Mouse (Mus musculus) cerebellum, postnatal 36 days (tissue): ENCODE measurements around the gene Calml3.
"Not testable (repeated sequence)": the region's sequence is repeated elsewhere in the genome, so short reads cannot be mapped to it uniquely, and the experiment has no call there.

Experiments
- DNase-seq, 2 experiments: peaks; one replicate each; pipeline ENCODE4 v3.0.0; 2021 to 2022; ENCODE audit warnings: mixed read lengths in 2 of 2

The Calml3 gene

DNA sequence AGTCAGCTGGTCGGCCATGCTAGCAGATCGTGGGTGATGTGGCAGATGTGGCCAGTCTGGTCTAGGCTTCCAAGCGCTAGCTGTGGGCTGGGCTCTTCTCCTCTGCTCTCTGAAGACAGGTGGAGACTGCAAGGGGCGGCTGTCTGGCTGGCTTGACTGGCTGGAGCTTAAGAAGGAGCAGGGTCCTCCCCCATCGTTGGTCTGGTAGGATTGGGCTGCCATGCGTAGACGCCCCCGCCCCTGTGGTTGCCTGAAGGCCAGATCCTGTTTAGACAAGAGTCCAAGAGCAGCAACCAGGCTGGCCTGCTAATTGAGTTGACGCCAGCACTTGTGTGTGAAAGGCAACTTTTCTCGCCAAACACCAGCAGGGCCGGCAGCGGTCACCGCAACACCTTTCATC, at the start of gene Calml3:
TSS of gene Calml3 (minus strand) at position 131 of the 400 bp plus-strand sequence.
- DNase-seq: no peak

DNA sequence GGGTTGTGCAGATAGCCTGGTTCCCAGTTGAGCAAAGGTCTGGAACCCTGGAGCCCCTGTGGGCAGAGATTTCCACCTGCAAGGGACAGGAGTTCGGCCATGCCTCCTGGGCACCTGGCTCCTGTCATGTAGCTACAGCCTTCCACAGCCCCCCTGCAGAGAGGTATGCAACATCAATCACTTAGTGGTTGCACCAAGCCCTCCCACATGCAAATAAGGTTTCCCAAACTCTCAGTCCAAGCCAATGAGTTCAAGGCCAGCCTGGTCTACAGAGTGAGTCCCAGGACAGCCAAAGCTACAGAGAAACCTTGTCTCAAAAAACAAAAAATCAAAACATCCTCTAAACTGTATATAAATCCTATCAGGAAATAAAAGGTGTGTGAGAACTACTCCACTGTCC, 46.2 kb upstream of the Calml3 start:
- DNase-seq: no peak

DNA sequence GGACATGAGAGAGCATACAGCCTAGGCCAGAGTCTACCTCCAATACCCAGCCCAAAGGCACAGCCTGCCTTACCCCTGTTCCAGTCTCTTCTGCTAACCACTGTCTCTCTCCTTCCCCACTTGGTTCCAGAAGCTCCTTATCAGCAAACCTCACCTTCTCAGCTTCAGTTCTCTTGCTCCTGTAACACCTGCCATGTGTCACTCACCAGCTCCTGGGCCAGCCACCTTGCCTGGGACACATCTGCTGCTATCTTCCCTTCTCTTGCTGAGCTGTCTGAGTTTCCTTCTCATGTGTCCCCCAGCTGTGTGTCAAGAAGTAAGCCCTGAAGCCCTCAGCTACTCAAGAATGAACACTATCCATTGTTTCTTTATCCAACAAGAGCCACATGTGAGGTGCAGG, 36.5 kb upstream of the Calml3 start:
- DNase-seq: not testable (repeated sequence)

DNA sequence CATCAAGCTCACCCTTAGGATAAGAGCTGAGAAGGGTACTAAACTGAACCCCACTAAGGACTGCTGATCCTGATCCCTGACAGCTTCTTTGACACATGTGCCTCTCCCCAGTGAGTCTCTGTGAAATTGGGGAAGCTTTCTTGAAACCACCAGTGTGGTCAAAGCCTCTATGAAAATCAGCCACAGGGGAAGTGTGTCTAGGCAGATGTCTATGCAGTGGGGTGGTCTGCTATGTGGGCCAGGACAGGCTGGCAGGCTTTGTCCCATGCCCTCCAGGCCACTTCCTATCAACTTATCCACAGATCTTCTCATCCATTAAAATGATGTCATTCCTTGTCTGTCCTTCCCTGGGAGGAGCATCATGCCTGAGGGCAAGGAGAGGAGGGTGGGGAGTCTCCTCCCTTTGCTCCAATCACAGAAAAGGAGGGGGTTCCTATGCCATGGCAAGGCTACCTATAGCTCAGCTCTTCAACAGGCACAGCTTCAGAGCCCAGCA, 33.2 kb upstream of the Calml3 start, which contains the start of gene Calm4:
TSS of gene Calm4 (plus strand) at position 446 of the 496 bp plus-strand sequence.
- DNase-seq: not testable (repeated sequence)

DNA sequence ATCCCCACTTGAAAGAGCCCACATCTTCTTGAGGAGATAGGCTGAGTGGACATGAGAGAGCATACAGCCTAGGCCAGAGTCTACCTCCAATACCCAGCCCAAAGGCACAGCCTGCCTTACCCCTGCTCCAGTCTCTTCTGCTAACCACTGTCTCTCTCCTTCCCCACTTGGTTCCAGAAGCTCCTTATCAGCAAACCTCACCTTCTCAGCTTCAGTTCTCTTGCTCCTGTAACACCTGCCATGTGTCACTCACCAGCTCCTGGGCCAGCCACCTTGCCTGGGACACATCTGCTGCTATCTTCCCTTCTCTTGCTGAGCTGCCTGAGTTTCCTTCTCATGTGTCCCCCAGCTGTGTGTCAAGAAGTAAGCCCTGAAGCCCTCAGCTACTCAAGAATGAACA, 29.5 kb upstream of the Calml3 start:
- DNase-seq: not testable (repeated sequence)

DNA sequence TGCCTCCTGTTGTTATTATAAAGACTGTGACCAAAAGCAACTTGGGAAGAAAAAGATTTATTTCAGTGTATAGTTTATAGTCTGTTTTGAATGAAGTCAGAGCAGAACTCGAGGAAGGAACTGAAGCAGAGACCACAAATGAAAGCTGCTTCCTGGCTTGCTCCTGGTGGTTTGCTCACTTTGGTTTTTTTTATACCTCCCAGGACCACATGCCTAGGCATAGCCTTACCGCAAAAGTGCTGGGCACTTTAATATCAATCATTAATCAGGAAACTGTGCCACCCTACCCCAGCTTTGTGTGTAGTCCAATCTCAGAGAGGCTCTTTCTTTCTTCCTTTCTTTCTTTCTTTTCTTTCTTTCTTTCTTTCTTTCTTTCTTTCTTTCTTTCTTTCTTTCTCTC, 28.3 kb upstream of the Calml3 start:
- no peak for DNase-seq

DNA sequence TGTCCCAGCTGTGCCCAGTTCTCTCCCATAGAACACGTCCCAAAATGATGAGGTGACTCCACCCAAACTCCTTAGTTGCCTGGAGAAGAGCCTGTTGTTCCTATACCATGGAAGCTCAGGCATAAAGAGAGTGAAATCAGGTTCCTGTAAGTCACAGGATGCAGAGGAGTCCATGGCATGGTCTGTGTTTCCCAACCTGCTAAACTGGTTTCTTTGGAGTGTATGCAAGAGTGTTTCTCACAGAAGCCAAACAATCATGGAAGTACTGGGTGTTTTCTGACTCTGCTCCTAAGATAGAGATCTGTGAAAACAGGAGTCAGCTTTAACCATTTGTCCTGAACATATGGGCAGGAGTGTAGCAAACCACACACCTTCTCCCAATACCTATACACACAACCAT, 27.9 kb upstream of the Calml3 start:
- DNase-seq: no peak

DNA sequence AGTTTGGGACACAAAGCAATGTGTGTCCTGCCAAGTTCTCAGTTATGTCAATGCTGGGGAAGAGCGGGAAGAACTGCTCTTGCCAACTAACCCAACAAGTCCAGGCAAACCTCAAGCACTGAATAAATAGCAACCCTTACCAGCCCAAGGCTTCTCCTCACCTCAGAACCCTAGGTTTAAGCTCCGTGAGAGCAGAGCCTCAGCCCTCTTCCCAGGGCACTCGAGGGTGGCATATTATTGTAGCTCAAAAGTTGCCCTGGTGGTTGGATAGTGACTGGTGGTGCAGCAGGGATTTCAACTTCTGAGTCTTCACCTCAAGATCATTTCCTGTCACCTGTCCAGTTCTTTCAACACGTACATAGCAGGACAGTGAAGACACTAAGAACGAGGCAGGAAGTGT, 27.4 kb upstream of the Calml3 start:
- DNase-seq: no peak

DNA sequence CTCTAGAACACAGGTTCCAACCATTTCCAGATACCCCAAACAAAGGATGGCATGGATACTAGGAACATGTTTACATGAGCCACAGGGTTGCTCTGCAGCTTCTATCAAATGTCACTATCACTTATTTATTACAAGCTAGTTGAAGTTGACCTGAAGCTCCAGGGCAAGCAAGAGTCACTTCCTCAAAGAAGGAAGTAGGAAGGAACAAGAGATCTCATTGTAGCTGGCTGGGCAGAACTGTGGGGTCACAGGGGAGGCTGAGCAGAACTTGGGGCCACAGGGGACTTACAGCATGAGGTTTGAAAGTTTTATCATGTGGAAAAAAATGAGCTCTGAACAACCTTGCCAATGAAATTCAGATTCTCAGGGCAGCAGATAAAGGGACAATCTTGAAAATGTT, 21.6 kb upstream of the Calml3 start:
- no peak for DNase-seq

DNA sequence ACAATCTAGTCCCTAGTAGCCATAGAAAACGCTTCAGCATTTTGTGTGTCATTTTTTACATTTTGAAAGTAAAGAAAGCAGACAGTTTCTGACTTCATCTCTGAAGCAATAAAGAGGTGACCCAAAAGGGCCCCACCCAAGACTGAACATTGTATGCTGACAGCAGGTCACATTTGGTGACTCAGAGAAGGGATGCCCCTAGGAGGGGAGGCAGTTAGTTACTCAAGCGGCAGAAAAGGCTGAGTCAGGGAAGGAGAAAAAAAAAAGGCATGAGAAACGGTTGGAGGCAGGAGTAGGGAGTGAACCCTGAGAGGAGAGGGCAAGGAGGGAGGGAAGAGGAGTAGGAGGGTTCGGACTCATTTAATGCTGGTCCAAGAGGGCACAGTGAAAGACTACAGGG, 18.0 kb upstream of the Calml3 start:
- DNase-seq: no peak

DNA sequence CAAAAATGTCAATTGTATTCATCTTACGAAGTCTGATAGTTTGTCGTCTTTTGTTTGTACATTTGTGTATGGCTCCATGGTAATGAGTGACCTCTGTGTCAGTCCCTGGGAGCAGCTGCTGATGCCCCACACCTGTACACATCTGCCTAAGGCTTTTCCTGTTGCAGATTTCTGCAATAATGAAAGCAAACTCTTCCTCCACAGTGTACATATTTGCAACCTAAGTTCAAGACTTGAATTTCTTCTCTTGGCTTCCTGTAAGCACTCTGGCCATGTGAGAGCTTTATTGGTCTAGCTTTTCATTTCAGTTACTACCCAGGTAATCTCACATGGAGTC, 14.6 kb upstream of the Calml3 start:
- no peak for DNase-seq

DNA sequence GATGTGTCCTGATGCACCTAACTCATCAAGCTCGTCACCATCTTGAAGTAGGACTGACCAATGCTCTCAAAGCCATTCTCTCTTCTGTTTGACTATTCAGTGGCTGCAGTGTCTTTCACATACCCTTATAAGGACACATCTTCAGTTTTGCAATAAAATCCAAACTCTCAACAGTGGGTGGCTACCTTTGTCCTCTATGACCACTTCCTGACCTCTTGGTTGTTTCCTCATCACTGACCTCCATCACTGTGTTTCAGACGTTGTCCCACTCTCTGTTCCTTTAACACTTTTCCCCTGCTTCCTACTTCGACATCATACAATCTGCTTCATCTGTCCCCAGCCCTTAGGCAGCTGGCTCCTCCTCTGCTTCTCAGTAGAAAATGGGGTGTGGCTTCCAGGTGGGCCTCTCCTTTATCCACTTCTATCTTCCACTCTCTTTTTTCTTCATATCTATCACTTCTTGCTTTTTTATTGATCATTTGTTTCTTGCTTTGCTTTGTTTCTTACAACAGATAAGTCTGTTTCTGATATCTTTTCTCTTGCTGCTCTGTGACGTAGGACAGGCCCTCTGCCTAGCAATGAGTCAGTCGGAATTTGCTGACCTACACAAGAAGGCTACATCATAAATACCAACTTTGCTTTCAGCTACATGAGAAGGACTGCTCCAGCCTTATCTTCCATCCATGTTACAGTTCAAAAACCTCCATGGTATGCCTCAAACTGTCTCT, 14.1 kb upstream of the Calml3 start:
- no peak for DNase-seq

DNA sequence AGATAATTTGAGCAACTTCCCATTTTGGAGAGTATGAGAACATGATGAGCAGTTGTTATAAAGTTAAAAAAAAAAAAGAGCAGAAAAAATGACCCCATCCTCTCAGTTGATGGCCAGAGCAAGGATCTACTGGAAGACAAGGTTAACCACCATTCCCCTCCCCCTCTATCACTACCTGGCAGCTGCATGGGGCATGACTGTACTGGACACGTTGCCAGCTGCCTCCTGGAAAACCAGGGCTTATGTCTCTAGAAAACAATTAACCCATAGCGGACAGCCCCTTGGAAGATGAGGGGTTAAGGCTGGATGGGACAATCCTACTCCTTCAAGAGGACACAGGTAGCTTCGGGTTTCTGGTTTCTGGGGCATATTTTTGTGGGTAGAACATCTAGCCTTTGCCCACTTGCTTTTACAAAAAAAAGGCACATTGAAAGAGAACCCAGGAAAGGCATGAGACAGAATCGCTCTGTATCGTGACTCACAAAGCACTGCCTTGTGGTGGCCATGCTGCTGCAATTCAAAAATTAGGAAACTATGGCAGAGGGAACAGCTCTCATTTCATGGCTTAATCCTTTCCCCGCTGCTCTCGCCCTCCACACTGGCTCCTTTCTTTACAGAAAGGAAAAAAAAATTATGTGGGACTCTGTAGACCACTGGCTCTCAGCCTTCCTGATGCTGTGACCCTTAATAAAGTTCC, 3.2 kb upstream of the Calml3 start:
- no peak for DNase-seq

DNA sequence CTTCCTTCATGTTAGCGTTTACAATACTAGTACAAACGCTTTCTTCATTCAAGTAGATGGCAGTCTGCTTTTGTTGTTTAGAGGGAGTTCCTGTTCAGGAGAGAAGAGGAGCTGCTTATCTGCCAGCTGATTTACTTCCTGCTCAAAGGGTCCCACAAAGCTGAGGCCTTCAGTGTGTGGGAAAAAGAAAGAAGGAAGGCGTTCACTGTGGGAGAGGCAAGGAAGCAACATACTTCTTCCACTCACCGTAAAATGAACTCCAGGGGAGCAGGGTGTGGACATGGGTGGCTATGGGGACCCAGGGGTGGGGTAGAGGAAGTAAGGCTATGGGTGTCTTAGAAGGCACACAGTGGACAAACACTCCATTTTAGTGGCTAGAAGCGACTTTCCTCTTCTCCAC, 1.5 kb upstream of the Calml3 start:
- no peak for DNase-seq

DNA sequence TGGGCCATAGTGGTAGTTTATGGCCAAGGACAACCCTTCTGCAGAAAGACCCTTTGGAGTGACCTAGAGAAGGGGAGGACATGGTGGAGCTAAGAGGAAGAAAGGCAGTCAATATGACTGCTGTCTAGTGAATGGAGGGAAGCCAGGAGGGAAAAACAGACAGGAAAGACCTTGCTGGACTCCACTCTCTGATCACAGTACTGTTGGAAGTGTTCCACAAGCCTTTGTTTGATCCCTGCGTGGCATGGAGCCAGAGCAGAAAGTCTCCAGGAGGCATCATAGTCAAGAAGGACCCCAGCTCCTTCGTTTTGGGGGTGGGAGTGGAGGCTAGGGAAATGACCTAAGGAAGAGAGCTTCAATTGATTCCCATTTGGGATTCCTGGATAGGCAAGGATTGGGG, 1.0 kb upstream of the Calml3 start:
- no peak for DNase-seq

DNA sequence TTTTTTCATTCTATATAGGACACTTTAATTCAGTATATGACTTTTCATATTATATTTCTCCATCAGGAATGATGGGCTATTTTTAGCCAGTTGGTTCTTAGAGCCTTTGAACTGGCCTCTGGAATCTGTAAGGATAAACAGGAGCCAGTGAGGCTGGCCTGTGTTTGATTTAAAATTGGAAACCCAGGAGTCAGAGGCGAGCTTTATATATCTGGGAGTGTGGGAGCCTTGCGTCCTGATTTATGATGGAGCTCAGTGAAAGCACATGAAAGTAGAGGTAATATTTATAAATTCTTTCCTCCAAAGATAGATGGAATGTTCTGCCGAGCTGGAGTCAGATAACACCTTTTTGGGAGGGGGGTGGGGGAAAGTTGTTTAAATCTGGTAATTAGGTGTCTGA, 4.7 kb downstream of the Calml3 start:
- no peak for DNase-seq

DNA sequence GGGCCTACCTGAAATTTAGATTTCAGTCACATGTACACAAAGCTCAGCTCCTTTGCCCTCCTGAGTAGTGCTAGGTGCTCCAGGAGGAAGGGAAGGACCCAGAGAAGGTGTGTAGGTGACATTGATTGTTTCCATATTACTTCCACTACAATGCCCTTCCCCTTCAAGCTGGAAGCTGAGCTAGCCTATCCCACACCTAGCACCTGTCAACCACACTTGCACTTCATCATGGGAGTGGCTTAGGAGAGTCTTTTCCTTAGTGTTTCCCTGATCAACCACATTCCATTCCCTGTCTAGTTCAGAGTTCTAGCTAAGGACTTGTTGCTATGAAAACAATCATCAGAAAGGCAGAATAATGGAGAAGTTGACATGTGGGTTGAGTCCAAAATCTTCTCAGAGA, 5.4 kb downstream of the Calml3 start:
- no peak for DNase-seq

DNA sequence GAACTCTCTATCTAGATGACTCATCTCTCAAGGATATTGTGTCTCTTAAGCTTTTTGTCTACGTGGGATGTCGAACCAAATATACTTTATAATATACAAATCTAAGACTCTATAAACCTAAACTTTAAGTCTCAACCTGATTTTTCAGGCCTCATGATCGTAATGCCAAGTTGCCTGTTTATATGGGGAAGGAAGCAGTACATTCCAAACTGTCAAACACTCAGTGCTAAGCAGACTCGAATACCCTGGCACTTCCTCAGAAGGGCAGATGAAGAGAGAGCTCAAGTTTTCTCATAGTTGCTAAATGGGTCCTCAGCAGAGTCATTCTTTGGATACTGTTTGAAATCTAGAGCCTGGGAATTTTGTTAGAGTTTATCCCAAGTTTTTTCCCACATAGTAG, 7.5 kb downstream of the Calml3 start:
- DNase-seq: no peak

DNA sequence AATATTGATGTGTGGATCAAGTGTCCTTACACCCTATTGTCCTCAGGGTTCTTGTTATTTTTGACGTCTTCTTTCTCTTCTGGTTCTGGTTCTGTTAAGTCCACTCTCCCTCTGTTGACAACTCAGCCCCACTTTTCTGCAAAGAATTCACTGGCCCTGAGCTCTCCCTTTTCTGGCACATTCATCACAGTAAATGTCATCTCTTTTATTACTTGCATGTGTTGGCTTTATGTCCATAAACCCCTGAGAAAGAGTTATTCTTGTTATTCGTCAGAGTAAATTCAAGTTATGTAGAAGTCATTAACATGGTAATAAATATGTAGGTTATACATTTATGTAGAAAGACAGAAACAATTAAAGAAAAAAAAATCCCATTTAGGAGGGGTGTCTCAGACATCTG, 14.6 kb downstream of the Calml3 start:
- DNase-seq: no peak

DNA sequence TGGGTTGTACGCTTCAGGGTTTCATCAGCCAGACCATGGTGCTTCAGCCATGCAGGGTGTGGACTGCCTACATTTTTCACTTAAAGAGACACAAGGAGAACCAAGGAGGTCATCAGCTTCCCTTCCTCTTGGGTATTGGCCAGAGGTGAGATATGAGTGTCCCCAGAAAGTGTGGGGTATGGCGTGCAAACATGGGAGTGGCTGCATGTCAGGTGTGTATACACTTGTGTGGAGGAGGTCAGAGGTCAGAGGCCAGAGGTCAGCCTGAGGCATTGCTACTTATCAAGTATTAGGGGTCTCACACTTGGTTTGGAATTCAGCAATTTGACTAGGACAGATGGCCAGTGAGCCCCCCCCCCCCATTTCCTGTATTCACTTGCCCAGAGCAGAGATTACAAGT, 15.5 kb downstream of the Calml3 start:
- no peak for DNase-seq

DNA sequence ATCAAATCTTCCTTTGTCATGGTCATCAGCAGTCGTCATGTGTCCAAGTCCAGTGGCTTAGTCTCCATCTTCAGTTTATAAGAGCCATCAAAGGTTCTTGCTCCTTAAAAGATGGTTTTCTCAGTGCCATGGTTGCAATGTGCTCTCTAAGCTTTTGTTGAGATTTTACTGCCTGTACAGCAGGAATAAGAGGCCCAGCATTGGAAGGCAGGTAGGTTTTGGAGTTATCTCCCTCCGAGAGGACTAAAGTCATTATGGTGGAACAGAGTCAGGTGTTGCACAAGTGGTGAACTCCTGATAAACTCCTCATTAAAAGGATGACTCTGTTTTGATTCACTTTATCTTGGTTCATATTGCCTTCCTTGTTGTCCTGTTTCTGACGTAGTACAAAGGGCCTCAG, 16.5 kb downstream of the Calml3 start:
- no peak for DNase-seq

DNA sequence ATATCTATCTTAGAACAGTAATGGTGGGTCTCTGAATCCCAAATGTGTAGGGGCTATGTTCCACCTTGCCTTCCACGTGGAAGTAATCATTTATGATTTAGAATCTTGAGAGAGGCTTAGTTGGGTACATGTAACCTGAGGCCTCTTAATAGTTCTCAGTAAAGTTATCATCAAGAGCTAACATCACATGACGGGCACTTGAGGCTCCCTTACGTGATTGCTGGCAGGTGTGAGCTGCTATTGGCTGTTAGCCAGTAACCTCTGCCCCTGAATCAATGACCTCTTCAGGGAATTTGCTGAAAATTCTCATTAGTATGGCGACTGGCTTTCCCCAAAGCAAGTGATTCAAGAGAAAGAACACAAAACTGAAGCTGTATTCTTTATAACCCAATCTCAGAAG, 17.0 kb downstream of the Calml3 start:
- DNase-seq: no peak

DNA sequence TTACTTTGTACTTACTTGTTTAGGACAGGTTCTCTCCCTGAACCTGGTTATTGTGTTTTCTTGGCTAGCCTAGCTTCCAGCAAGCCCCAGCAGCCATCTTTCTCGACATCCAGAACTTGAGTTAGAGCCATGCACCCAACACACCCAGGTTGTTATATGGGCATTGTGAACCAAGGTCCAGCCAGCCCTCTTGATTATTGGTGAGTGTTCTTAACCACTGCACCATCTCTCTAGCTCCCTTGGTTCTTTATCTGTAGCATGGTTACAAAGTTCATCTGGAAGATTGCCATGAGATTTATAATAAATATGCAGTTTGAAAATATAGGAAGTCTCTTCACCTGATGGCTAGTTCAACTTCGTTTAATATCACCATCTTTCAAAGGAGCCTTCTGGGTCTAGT, 20.5 kb downstream of the Calml3 start:
- no peak for DNase-seq

DNA sequence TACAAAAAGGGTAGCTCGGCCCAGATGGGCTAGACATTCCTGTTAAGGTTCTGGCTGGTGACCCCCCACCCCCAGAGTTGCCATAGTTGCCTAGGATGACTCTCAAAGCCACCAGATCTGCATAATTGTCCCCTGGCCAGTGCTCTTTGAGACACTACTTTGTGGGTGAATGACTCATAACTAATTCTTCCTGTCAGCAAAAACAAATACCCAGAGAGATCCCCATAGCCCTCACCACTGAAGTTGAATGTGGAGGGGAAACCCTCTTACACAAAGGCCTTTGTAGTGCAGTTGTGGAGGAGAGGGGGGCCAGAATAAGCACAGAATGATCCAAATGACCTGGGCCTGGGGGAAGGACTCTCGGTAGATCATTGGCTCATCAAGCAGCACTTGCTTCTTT, 21.6 kb downstream of the Calml3 start:
- DNase-seq: no peak
